Mouse (Mus musculus): ENCODE data around the gene Thoc6. TPM values are rescaled to one million over a fixed set of nuclear protein-coding genes. Genes with fewer than 3 reads are reported as not detected.
A peak's percentile ranks its signal among the peaks of the same experiment; 100 is the strongest.

Gene Thoc6
- 10 to 100 TPM; 19.5 to 36.7 TPM for total RNA-seq (2021)
- 28.1 and 30.6 TPM in 2 replicates for polyA plus RNA-seq (2012; rRNA removed)
- long read RNA-seq, transcript Thoc6-201 (13 exons, 1,504 nt), result major isoform, 25 of 37 reads
- long read RNA-seq, transcript Thoc6-204 (14 exons, 1,431 nt), result minor isoform, 8 of 37 reads
- long read RNA-seq, partial matches to known transcripts, result 0 of 37 reads
- long read RNA-seq, other reads (novel, unspliced or antisense), result 1 of 37 reads

- peak; percentile 96 for DNase-seq
Observed at GRCm38 (mm10) chr17:23673424-23674073, at the start of gene Thoc6, which contains the start of gene Hcfc1r1. Gene Thoc6 (minus strand): TSS chr17:23673882. Gene Hcfc1r1 (plus strand): TSS chr17:23673596.

- DNase-seq, result peak; percentile 66
Observed at GRCm38 (mm10) chr17:23722376-23723125, 48.9 kb upstream of the Thoc6 start, which contains the start of gene 1520401A03Rik. Gene 1520401A03Rik (minus strand): TSS chr17:23722783.

- peak; percentile 81 for DNase-seq
Observed at GRCm38 (mm10) chr17:23721886-23722285, 48.2 kb upstream of the Thoc6 start.

- DNase-seq, result no peak
Observed at GRCm38 (mm10) chr17:23719455-23719854, 45.8 kb upstream of the Thoc6 start.

GRCm38 (mm10) chr17:23717003-23717402 is 43.3 kb upstream of the Thoc6 start:
- no peak for DNase-seq

GRCm38 (mm10) chr17:23706212-23706611 is 32.5 kb upstream of the Thoc6 start:
- peak; percentile 67 for DNase-seq

GRCm38 (mm10) chr17:23705525-23706104 is 31.9 kb upstream of the Thoc6 start:
- DNase-seq, result no peak

GRCm38 (mm10) chr17:23704741-23705140 is 31.1 kb upstream of the Thoc6 start:
- no peak for DNase-seq

GRCm38 (mm10) chr17:23703301-23703700 is 29.6 kb upstream of the Thoc6 start:
- DNase-seq, result no peak

- peak; percentile 96 for DNase-seq
Observed at GRCm38 (mm10) chr17:23700079-23700478, 26.4 kb upstream of the Thoc6 start.

GRCm38 (mm10) chr17:23699131-23700077 is 25.7 kb upstream of the Thoc6 start:
- DNase-seq, result peak; percentile 64

- DNase-seq, result no peak
Observed at GRCm38 (mm10) chr17:23695801-23696200, 22.1 kb upstream of the Thoc6 start.

GRCm38 (mm10) chr17:23694491-23694890 is 20.8 kb upstream of the Thoc6 start:
- DNase-seq, result no peak

GRCm38 (mm10) chr17:23683856-23684672 is 10.4 kb upstream of the Thoc6 start, which contains the start of gene Cldn9:
Gene Cldn9 (minus strand): TSS chr17:23684026.
- no peak for DNase-seq

- no peak for DNase-seq
Observed at GRCm38 (mm10) chr17:23683226-23683625, 9.5 kb upstream of the Thoc6 start.

GRCm38 (mm10) chr17:23682530-23682929 is 8.8 kb upstream of the Thoc6 start:
- DNase-seq, result no peak

GRCm38 (mm10) chr17:23682092-23682491 is 8.4 kb upstream of the Thoc6 start:
- no peak for DNase-seq

GRCm38 (mm10) chr17:23681086-23681485 is 7.4 kb upstream of the Thoc6 start:
- peak; percentile 67 for DNase-seq

- no peak for DNase-seq
Observed at GRCm38 (mm10) chr17:23680336-23680735, 6.7 kb upstream of the Thoc6 start.

GRCm38 (mm10) chr17:23679127-23679835 is 5.6 kb upstream of the Thoc6 start, which contains the start of gene Cldn6:
Gene Cldn6 (plus strand): TSS chr17:23679249.
- no peak for DNase-seq

Data from adrenal gland, adult 2 months (tissue).